Mouse (Mus musculus): ENCODE measurements around the gene E330021D16Rik.
"Not testable (repeated sequence)": the region's sequence is repeated elsewhere in the genome, so short reads cannot be mapped to it uniquely, and the experiment has no call there.

Gene E330021D16Rik

DNA sequence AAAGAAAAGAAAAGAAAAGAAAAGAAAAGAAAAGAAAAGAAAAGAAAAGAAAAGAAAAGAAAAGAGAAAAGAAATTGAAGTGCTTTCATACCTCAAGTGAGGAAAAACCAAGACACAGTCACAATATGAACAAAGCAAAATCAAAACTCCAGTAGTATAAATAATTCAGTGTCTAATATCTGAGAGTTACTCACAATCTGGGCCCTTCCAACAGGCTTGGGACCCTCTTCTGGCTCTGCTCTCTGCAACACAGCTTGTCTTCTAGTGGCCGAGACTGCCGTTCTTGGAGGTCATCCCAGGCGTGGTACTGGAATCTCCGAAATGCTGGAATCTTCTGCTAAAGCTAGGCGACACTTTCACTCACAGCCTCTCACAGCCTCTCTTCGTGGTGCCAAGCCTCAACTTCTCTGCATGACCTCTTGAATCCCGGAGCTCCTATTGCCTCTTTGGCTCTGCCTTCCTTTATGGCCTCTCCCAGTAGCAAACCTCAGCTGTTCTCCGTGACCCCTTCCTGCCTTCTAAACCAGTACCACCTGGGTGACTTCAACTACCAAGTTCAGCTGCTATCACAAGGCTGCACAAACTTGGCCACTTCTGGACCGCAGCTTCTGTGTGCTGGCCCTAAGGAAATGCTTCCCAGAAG, at the start of gene E330021D16Rik:
Gene E330021D16Rik (minus strand): TSS at position 437 of the 643 bp plus-strand sequence.
- no peak for ATAC-seq (ENCODE audit: low TSS enrichment)

DNA sequence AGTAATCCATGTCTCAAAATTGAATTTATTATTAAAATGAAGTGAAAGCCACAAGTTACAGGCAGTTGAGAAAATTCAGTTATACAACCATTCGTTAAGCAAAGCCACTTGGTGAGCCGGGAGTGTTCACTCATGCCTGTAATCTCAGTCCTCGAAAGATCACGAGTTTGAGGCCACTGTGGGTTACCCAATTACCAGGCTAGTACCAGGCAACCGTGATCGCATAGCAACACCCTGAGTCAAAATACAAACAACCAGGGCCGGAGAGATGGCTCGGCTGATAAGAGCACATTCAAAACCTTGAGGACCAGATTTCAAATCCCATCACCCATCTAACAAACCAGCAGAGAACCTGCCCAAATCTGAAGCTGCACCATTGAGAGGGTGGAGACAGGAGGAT, 49.7 kb upstream of the E330021D16Rik start:
- ATAC-seq (ENCODE audit: low TSS enrichment): no peak

DNA sequence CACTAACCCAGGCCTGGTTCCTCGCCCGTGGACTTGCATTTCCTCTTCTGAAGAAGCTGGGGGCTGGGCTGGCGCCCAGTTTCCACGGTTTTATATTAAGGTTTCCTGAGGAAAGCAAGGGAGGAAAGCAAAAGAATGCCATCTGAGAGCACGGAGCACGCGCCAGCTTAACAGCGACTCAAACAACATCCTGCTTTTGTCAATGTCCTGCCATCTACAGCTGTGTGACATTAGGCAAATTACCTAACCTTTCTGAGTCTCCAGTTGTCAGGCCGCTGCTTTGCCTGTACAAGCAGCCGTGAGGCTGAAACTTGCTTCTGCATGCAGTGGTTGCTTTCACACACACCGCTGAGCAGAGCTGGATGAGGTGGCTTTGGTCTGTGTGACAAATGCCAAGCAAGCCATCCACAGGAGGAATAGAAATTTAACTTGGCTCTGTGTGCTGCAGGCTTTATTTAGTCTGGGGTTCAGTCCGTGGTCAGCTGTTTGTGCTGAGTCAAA, 48.8 kb upstream of the E330021D16Rik start:
- ATAC-seq (ENCODE audit: low TSS enrichment): peak; percentile 10; the same call in 1 of the 2 replicates

DNA sequence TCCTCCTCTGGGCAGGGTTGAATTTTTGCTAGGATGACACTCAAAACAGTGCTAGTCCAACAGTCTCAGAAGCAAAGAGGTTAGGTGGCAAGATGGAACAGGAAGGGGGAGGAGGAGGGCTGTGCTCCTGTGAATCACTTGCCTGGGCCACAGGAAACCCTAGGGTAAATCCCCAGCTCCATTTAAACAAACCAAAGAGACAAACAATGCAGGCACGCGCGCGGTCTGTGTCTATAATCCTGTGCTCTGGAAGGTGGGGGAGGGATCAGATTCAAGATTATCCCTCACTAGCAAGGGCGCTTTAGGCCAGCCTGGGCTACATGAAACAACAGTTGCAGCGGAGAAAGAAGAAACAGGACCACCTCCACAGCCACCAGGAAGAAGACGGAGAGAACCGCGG, 48.1 kb upstream of the E330021D16Rik start:
- ATAC-seq (ENCODE audit: low TSS enrichment): no peak

DNA sequence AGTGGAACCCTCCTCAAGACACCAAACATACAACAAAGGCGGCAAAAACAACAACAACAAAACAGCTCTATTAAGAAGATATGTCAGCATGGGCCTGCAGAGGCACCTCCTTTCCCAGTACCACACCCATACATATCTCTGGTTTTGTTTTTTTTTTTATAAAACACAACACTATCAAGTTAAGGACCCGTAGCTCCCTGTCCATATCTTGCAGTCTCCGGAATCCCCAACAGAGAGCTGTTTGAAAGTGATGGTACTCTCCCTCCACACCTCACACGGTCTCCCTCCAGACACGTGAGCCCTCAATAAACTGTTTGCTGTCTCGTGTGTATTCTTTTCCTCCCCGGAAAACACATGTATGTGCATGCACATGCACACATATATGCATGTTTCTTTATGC, 43.8 kb upstream of the E330021D16Rik start:
- ATAC-seq (ENCODE audit: low TSS enrichment): no peak

DNA sequence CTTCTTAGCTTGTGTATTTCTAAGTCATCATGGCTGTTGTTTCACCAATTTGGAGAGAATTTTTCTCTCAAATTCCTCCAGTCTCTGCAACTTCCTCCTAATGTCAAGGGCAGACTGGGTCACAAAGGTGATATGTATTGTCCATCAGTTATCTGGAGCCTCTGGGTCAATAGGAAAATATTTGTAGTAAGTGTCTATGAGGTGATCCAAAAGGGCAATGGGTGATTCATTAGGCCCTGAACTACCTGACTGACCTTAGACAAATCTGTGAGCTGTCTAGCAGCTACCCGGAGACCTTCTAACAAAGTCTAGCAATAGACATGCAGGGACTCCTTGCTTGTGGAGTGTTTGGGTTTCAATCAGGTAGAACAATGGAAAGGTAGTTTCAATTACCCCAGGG, 40.9 kb upstream of the E330021D16Rik start:
- no peak for ATAC-seq (ENCODE audit: low TSS enrichment)

DNA sequence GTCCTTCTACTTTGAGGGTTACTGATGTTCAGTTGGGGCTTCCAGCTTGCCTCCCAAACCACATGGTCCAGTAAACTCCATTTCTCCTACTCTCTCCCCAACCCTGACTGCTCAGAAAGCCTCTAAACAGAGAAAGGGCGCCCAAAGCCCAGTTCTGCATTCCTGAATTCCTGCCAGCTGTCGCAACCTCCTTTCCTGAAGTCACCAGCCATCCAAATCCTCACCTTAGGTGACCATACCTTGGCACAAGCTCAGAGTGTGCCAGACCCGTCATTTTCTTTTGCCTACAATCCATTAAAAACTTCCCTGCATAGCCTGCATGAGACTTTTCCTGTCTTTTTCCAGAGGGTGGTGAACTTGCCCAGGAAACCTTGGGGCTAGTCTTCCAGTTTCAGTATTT, 40.3 kb upstream of the E330021D16Rik start:
- ATAC-seq (ENCODE audit: low TSS enrichment): no peak

DNA sequence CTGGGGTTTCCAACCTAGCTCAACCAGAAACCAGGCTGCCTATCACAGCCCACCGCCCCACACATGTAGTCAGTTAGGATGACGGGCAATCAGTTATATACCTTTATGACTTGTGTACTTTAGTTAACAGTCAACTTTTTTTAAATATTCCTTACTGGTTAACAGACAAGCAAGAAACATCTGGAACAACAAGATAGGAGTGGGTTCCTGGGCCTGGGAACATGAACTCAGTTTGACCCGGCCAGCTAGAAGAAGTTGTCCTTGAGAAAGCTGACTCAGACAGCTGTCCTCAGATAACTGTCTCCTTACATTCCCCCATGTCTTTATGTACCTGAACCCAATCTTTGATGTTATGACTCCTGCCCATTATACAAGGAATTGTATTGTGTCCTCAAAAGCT, 37.3 kb upstream of the E330021D16Rik start:
- ATAC-seq (ENCODE audit: low TSS enrichment): no peak

DNA sequence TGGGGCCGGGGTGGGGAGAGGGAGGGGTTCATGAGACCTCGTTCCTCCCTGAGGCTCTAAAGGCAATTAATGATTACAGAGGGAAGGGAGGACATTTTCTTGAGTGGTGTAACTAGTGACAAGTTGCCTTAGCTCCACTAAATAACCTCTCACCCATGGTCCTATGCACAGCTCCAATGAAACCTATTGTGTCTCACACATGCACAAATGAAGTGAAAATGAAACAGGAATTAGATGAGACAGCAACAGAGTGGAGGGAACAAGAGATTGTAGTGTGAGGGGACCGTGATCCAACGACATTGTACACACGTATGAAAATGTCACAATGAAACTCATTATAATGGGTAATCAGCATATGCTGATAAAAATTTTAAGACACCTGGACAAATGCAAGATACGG, 35.5 kb upstream of the E330021D16Rik start:
- ATAC-seq (ENCODE audit: low TSS enrichment): no peak

DNA sequence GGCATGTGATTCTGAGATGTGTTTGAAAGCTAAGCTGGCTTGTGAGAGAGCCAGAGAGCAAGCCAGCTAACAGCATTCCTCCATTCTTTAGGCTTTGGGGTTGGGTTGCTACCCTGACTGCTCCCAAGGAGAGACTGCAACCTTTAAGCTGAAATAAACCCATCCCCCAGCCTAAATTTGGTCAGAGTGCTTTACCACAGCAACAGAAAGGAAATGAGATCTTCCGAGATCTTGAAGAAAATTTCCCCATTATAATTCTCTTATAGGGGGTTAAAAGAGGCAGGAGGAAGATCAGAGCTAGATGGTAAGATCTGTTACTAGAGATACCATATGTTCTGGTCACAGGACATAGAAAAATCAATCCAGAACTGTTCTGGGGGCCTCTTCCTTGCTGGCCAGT, 34.6 kb upstream of the E330021D16Rik start:
- no peak for ATAC-seq (ENCODE audit: low TSS enrichment)

DNA sequence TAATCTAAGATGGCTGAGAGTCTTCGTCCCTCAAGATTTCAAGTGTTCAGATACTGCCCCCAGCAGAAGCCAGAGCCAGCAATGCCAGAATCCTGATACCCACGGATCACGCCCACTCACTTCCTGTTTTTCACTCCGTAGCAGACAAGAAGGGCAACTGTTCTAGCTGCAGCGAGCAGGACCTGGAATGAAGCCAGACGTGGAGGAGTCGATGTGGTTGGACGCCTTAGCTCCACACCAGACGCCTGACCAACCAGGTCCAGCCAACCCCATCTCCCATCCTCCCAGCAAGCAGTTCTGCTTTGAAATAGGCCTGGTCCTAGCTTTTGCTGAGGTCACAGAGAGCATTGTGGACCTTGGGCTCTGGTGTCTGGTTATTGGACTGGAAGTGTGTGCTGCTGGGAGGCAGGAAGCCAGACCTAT, 33.9 kb upstream of the E330021D16Rik start:
- peak; percentile 83 for ATAC-seq (ENCODE audit: low TSS enrichment)

DNA sequence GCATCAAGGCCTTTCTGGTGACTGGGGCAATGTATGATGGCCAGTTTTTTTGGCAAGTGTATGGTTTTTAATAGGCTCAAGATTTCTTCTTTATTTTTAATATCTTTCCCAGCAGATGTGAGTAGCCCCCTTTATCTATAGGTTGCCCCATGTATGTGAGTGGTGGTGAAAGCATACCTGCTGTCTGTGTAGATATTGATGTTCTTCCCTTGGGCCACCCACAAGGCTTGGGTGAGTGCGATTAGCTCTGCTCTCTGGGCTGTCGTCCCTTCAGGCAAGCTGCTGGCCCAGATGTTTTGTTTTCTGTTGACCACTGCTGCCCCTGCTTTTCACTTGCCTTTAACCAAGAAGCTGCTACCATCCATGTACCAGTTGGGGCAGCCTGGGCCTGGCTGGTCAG, 23.8 kb upstream of the E330021D16Rik start:
- ATAC-seq (ENCODE audit: low TSS enrichment): not testable (repeated sequence)

DNA sequence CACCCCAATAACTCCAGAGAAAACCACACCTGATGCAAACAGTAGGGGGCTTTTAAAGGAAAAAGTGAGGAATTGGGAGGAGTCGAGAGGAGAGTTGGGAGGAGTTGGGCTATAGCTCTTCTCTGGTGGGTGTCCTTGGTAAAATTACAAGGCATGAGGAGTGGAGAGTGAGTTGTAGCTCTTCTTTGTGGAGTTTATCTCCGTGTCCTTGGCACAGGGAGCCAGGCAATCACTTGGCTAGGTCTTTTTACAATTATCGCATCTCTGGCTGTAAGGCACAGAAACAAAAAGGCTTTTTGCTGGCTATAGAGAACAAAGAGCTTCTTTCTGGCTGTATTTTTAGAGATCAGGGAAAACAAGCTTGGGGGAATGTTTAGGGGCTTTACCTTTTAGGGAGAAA, 20.8 kb upstream of the E330021D16Rik start:
- not testable (repeated sequence) for ATAC-seq (ENCODE audit: low TSS enrichment)

DNA sequence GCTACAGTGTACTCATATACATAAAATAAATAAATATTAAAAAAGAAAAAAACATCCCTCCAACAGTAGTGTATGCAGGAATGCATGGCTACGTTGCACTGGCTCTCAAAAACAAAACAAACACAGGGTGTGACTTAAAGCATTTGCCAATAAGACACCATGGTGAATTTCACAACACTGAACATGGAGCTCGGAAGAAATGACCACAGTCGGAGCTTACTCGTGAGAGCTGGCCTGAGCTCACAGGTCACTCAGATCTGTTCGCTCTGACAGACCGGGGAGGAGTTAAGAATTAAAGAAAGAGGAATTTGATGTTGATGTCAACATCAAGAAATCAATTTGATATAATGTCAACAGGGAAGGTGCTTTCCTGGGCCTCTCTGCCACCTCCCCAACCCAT, 18.2 kb upstream of the E330021D16Rik start:
- ATAC-seq (ENCODE audit: low TSS enrichment): no peak

DNA sequence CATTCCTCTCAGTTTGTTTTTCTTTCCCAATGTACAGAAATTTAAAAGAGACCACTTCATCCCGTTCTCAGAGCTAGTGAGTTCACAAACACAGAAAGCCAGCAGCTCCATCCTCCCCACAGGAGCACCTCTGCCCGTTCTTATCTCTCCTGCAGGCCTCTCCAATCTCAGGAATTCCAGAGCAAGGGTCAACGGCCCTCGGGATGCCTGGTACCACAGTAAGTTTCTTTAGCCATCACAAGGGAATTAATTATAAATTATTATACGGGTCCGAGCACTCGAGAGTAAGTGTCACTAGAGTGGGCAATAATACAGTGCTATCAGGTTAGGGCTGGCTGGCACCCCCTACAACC, 16.5 kb upstream of the E330021D16Rik start:
- no peak for ATAC-seq (ENCODE audit: low TSS enrichment)

DNA sequence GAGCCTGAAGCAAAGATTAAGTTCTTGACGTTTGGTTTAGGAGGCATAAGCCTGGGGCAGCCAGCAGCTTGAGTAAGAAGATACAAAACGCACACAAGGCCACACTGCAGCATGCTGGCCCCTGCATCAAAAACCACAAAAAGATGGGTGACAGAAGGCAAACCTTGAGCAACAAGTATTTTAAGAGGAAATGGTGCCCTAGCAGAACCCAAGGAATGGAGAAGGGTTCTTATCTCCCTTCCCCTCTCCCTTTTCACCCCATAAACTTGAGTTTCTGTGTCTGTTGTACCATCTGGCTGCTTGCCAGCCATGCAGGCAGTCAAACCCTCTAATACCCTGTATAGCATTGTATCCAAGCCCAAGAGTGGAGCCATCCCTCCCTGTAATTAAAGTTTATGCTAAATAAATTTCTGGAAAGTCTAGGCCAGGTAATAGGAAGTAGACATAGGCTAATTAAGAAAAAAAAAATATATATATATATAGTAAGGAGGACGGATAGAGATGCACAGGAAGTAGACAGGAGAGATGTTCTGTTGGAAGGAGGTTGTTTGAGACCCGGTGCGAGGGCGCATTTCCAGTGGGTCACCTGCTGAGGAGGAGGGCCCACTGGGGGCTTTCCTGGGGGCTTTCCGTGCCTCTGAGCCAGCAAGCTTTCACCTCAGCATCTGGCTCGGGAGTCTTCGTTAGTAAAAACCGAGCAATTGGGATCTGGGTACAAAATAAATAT, 16.0 kb upstream of the E330021D16Rik start:
- ATAC-seq (ENCODE audit: low TSS enrichment): no peak

DNA sequence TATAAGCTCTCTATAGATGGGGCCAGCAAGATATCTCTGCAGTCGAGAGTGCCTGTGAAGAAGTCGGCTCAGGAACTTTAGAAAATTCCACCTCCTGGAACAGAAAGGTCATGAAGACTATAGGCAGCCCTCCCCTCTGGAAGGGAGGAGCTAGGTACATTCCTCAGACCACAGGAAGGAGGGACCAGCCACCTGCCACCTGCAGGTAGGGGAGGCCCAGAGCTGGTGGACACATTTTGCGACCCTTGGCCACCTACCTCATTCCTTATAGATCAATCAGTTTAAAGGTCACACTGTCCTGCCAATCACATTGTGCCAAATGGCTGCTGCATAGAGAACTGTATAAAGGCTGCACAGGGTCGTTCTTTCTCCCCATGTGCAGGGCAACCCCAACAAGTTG, 14.1 kb upstream of the E330021D16Rik start:
- ATAC-seq (ENCODE audit: low TSS enrichment): no peak

DNA sequence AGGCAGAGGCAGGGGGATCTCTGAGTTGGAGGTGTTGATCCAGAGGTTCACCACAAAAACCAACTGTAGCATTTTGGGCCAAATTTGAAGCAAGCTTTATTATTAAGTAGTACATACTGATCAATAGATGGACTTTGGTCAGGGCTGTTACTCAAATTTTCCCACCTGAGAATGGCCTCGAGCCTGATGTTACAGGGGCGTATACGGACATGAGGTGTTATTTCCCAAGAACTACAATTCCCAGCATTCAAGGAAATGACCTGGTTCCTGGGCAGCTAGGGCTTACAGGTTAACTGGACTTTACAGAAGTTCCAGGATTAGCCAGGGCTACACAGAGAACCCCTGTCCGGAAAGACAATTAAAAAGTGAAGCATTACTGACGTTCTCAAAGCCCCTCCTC, 13.0 kb upstream of the E330021D16Rik start:
- no peak for ATAC-seq (ENCODE audit: low TSS enrichment)

DNA sequence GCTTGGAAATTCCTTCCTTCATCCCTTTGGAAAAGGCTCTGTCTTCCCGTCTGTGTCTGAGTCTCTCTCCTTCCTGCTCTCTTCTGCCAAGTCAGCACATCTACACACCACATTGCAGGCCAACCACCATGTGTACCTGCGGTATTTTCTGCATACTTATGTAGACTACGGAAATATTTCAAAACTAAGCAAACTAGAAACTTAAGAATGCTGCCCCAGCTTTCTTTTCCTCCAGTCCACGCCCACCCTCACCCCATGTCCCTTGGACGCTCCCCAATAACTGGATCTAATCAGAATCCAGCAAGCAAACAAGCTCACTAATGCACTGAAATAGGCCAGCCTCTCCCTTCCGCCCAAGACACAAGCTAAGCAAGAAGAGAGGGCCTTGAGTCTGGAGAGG, 11.9 kb upstream of the E330021D16Rik start:
- no peak for ATAC-seq (ENCODE audit: low TSS enrichment)

DNA sequence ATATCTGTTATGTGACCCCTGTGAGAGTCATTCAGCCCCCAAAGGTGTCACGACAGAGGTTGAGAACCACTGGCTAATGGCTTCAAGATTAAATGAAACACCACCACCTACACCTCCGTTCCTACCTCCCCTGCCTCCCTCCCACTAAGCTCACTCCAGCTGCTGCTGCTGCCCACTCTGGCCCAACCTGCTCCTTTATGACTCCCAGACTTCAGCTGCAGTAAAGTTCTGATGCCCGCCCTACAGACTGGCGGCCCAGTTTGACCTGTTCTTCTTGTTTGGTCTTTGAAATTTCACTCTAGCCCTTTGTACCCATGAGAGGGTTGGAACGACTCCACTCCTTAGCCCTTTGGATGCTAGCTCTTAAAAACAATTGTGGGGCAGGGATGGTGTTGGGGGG, 10.6 kb upstream of the E330021D16Rik start:
- no peak for ATAC-seq (ENCODE audit: low TSS enrichment)

DNA sequence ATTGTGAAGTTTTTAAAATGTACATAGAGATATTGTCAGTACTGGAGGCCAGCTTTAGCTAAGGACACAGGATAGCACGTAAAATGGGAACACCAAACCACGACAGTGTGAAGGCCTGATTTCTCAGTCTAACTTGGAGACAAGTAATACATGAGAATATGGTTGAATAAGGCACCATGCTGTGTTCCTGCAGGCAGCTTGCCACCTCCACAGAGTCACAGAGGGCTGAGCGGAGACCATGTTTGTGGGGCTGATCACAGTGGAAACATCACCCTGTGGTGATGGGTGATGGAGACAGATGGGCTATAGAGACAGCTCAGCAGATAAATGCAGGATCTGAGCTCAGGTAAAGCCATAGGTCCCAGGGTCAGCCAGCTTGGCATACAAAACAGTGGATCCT, 8.8 kb upstream of the E330021D16Rik start:
- ATAC-seq (ENCODE audit: low TSS enrichment): no peak

DNA sequence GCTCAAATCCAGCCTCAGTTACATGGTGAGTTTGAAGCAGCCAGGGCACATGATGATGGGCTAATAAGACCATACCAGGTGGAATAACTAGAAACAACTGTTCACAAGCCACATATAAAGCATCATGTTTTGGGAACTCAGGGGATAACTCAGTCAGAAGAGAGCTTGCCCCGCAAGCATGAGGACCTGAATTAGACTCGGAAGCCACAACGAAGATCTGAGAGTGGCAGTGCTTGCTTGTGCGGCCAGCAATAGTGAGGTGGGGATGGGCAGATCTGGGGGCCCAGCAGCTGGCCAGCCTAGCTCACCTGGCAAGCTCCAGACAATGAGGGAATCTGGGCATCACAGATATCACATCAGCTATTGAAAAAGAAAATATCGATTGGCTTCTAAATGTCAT, 7.8 kb upstream of the E330021D16Rik start:
- ATAC-seq (ENCODE audit: low TSS enrichment): no peak

DNA sequence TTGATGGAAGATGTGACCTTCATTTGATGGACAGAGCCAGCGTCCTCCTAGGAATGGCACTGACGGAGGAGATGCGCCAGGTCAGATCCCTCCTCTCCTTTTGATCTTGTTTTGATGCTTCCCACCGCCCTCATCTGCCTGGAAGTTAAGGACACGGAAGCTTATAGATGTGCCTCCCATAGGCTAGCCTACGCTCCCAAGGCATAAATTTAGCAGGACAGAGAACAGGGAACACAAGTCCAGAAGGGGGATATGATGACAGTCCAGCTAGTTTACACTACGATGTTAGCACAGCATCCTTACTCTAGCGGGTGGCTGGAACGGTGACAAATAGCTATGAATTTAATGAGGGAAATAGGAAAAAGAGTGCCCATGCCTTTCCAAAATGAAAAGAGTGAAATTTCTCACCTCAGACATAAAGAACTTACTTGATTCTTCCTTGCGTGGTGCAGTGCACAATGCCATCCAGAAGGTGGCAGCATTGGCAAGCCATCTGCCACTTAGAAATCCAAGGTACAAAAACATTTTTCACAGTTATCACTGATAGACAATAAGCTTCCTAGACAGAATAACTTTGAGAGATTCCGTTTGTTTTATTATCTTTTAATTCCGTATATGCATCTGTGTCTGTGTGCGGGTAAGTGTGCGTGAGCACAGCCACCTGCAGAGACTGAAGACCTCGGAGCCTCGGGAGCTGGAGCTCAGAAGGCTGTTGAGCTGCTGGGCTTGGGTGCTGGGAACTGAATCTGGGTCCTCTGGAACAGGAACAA, 6.9 kb upstream of the E330021D16Rik start:
- ATAC-seq (ENCODE audit: low TSS enrichment): peak; percentile 81
